12 mouse cellular contexts compared by ENCODE assay signal in the genomic region with DNA sequence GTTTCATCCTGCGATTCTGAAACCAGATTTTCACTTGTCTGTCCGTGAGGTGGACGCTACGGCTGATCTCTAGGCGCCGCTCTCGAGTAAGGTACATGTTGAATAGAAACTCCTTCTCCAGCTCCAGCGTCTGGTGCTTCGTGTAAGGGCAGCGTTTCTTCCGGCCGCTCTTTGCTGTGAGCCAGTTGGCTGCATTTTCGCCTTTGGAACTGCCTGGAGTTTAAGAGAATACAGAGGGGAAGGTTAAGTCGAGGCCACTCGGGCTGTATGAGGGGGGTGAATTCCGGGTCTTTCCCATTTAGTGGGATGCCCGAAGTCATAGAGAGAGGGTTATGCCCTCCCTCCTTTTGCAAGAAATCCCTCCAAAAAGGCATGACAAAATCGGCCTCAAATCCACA. TPM values are rescaled to one million over a fixed set of nuclear protein-coding genes. Genes with fewer than 3 reads are reported as not detected.
DNase-seq lines count a peak whose midpoint lies in the region; ATAC-seq and TF ChIP-seq lines count a peak whose summit lies in the region.
"Had no signal": no experiment of that assay in that cellular context is flagged by ENCODE, and none has a peak within 500 bp of the region (broad histone marks: within the 10 kb centered on the region; RNA-seq: fewer than 3 reads in every experiment).

No protein-coding gene starts in this region.

- DNase-seq in midbrain, embryonic 11.5 days (ENCODE audit: low spot score, missing footprints), result peak; percentile 97
- no peak for DNase-seq in midbrain, embryonic 10.5 days (ENCODE audit: low spot score)
- peak; percentile 79 for DNase-seq in kidney, adult 18-20 months
- no peak for DNase-seq in spleen, adult 18-20 months
- no peak for DNase-seq in cerebellum, adult 2 months
- DNase-seq: right cerebral cortex, postnatal 14 days had no signal

- no peak overlapping the region for H3K9ac ChIP-seq in midbrain, embryonic 11.5 days (ENCODE audit: low read length)
- H3K9ac ChIP-seq in limb, embryonic 15.5 days, result peak overlapping the region; percentile 85
- H3K9ac ChIP-seq: liver, embryonic 14.5 days had no signal

- no peak for TF ChIP-seq POLR2A in embryonic fibroblast, embryonic 13.5 days (IDR thresholded peaks at IDR 0.05; ENCODE audit: low read depth, low read length)
- TF ChIP-seq POLR2A in cerebellum, adult 2 months (IDR thresholded peaks at IDR 0.05; ENCODE audit: borderline replicate concordance, insufficient read depth, low read length), result no peak

- WGBS in midbrain, embryonic 11.5 days, result 1% methylated on average over 18 of the region's 18 CpGs
- WGBS in midbrain, embryonic 10.5 days, result under 1% methylated on average over 18 of the region's 18 CpGs
- under 1% methylated on average over 18 of the region's 18 CpGs for WGBS in limb, embryonic 15.5 days
- WGBS in cerebellum, adult 2 months, result under 1% methylated on average over 18 of the region's 18 CpGs

- H3K27me3 ChIP-seq in midbrain, embryonic 11.5 days (ENCODE audit: control insufficient read depth, insufficient read depth, low read length), result peaks cover 93% of the 10 kb centered on the region
- H3K27me3 ChIP-seq in midbrain, embryonic 10.5 days (ENCODE audit: low read depth, poor library complexity, severe bottlenecking), result peaks cover 100% of the 10 kb centered on the region
- H3K27me3 ChIP-seq in limb, embryonic 15.5 days, result no peaks in the 10 kb centered on the region; the same call in 1 of the 2 replicates
- peaks cover 15% of the 10 kb centered on the region; the same call in 1 of the 2 replicates for H3K27me3 ChIP-seq in cerebellum, adult 2 months (ENCODE audit: control insufficient read depth, insufficient read depth, low read length)

- no peak for TF ChIP-seq CTCF in embryonic fibroblast, embryonic 13.5 days (IDR thresholded peaks at IDR 0.05; ENCODE audit: borderline replicate concordance, insufficient read depth, low read length)
- no peak for TF ChIP-seq CTCF in cerebellum, adult 2 months (IDR thresholded peaks at IDR 0.05; ENCODE audit: borderline replicate concordance, insufficient read depth, low read depth, low read length)

- ATAC-seq in midbrain, embryonic 11.5 days (ENCODE audit: low FRiP score), result no peak
- no peak for ATAC-seq in limb, embryonic 15.5 days (ENCODE audit: insufficient number of reproducible peaks, low FRiP score, low TSS enrichment, low read depth)

- no peak overlapping the region for H3K27ac ChIP-seq in midbrain, embryonic 11.5 days (ENCODE audit: low read depth, low read length)
- no peak overlapping the region for H3K27ac ChIP-seq in midbrain, embryonic 10.5 days (replicated peaks)
- peak overlapping the region; percentile 38 for H3K27ac ChIP-seq in embryonic fibroblast, embryonic 13.5 days (ENCODE audit: insufficient read depth, low read length)
- H3K27ac ChIP-seq in limb, embryonic 15.5 days, result peak overlapping the region; percentile 96
- H3K27ac ChIP-seq in cerebellum, adult 2 months (ENCODE audit: insufficient read depth, low read length), result no peak overlapping the region
- H3K27ac ChIP-seq: layer of hippocampus, adult 2 months; liver, embryonic 14.5 days had no signal

- H3K36me3 ChIP-seq in midbrain, embryonic 11.5 days (ENCODE audit: control insufficient read depth, insufficient read depth, low read length), result no peaks in the 10 kb centered on the region
- no peaks in the 10 kb centered on the region for H3K36me3 ChIP-seq in midbrain, embryonic 10.5 days
- no peaks in the 10 kb centered on the region for H3K36me3 ChIP-seq in limb, embryonic 15.5 days

- H3K4me2 ChIP-seq in midbrain, embryonic 11.5 days, result no peak overlapping the region
- H3K4me2 ChIP-seq in limb, embryonic 15.5 days, result peak overlapping the region; percentile 67
- H3K4me2 ChIP-seq: heart, embryonic 11.5 days had no signal

- no peaks in the 10 kb centered on the region for H3K9me3 ChIP-seq in midbrain, embryonic 11.5 days (ENCODE audit: control insufficient read depth, low read length)
- no peaks in the 10 kb centered on the region for H3K9me3 ChIP-seq in midbrain, embryonic 10.5 days (replicated peaks)
- H3K9me3 ChIP-seq in limb, embryonic 15.5 days, result no peaks in the 10 kb centered on the region

- H3K4me1 ChIP-seq in midbrain, embryonic 11.5 days (ENCODE audit: control insufficient read depth, insufficient read depth, low read length), result no peaks in the 10 kb centered on the region; the same call in 1 of the 2 replicates
- H3K4me1 ChIP-seq in midbrain, embryonic 10.5 days, result peaks cover 7% of the 10 kb centered on the region; the same call in 1 of the 2 replicates
- no peaks in the 10 kb centered on the region for H3K4me1 ChIP-seq in embryonic fibroblast, embryonic 13.5 days (ENCODE audit: control insufficient read depth, insufficient read depth, low read length)
- H3K4me1 ChIP-seq in limb, embryonic 15.5 days, result peaks cover 30% of the 10 kb centered on the region
- no peaks in the 10 kb centered on the region for H3K4me1 ChIP-seq in cerebellum, adult 2 months (ENCODE audit: control insufficient read depth, insufficient read depth, low read length)

- no peak overlapping the region for H3K4me3 ChIP-seq in midbrain, embryonic 11.5 days (ENCODE audit: low read depth, low read length)
- H3K4me3 ChIP-seq in midbrain, embryonic 10.5 days, result no peak overlapping the region
- peak overlapping the region; percentile 52 for H3K4me3 ChIP-seq in embryonic fibroblast, embryonic 13.5 days (ENCODE audit: insufficient read depth, low read length)
- peak overlapping the region; percentile 59 for H3K4me3 ChIP-seq in limb, embryonic 15.5 days
- no peak overlapping the region for H3K4me3 ChIP-seq in cerebellum, adult 2 months (replicated peaks; ENCODE audit: insufficient read depth, low read depth, low read length)
- H3K4me3 ChIP-seq: layer of hippocampus, adult 2 months had no signal

RNA-seq across cellular contexts. Expression of gene Hoxa9, which starts 1.7 kb away (rescaled TPM):
- polyA plus RNA-seq in midbrain, embryonic 11.5 days (2014; fragmentation: Nextera tagmentation; extraction: Ambion mirVana), result not detected in 2 replicates
- polyA plus RNA-seq in midbrain, embryonic 10.5 days (2016; fragmentation: Nextera tagmentation; extraction: Ambion mirVana), result not detected in 2 replicates
- 9.9 and 13.6 TPM in 2 replicates for polyA plus RNA-seq in embryonic fibroblast, embryonic 13.5 days (2011; ENCODE audit: insufficient read length, low read depth, missing spikeins)
- polyA plus RNA-seq in limb, embryonic 15.5 days (2015; fragmentation: Nextera tagmentation; extraction: Ambion mirVana), result 30.8 and 34.0 TPM in 2 replicates
- not detected in 2 replicates for polyA plus RNA-seq in cerebellum, adult 2 months (2012; rRNA removed)
- polyA plus RNA-seq: midbrain, postnatal 0 days had no signal

RNA-seq across cellular contexts. Expression of gene Hoxa10, which starts 8.1 kb away (rescaled TPM):
- not detected in 2 replicates for polyA plus RNA-seq in midbrain, embryonic 11.5 days (2014; fragmentation: Nextera tagmentation; extraction: Ambion mirVana)
- polyA plus RNA-seq in midbrain, embryonic 10.5 days (2016; fragmentation: Nextera tagmentation; extraction: Ambion mirVana), result 0.06 TPM in 1 of 2 replicates, not detected in the other
- 12.1 and 18.2 TPM in 2 replicates for polyA plus RNA-seq in embryonic fibroblast, embryonic 13.5 days (2011; ENCODE audit: insufficient read length, low read depth, missing spikeins)
- polyA plus RNA-seq in limb, embryonic 15.5 days (2015; fragmentation: Nextera tagmentation; extraction: Ambion mirVana), result 86.8 and 108 TPM in 2 replicates
- polyA plus RNA-seq in cerebellum, adult 2 months (2012; rRNA removed), result not detected in 2 replicates
- polyA plus RNA-seq: midbrain, postnatal 0 days had no signal

RNA-seq across cellular contexts. Expression of gene Hoxa7, which starts 10.9 kb away (rescaled TPM):
- 0.14 TPM in 1 of 2 replicates, not detected in the other for polyA plus RNA-seq in midbrain, embryonic 11.5 days (2014; fragmentation: Nextera tagmentation; extraction: Ambion mirVana)
- not detected in 2 replicates for polyA plus RNA-seq in midbrain, embryonic 10.5 days (2016; fragmentation: Nextera tagmentation; extraction: Ambion mirVana)
- 15.8 and 21.6 TPM in 2 replicates for polyA plus RNA-seq in embryonic fibroblast, embryonic 13.5 days (2011; ENCODE audit: insufficient read length, low read depth, missing spikeins)
- 12.0 and 12.9 TPM in 2 replicates for polyA plus RNA-seq in limb, embryonic 15.5 days (2015; fragmentation: Nextera tagmentation; extraction: Ambion mirVana)
- 0.07 and 0.16 TPM in 2 replicates for polyA plus RNA-seq in cerebellum, adult 2 months (2012; rRNA removed)
- polyA plus RNA-seq: midbrain, postnatal 0 days had no signal

RNA-seq across cellular contexts. Expression of gene Hoxa11, which starts 13.0 kb away (rescaled TPM):
- polyA plus RNA-seq in midbrain, embryonic 11.5 days (2014; fragmentation: Nextera tagmentation; extraction: Ambion mirVana), result not detected in 2 replicates
- polyA plus RNA-seq in midbrain, embryonic 10.5 days (2016; fragmentation: Nextera tagmentation; extraction: Ambion mirVana), result not detected in 2 replicates
- polyA plus RNA-seq in embryonic fibroblast, embryonic 13.5 days (2011; ENCODE audit: insufficient read length, low read depth, missing spikeins), result 5.1 and 9.2 TPM in 2 replicates
- polyA plus RNA-seq in limb, embryonic 15.5 days (2015; fragmentation: Nextera tagmentation; extraction: Ambion mirVana), result 23.3 and 33.4 TPM in 2 replicates
- polyA plus RNA-seq in cerebellum, adult 2 months (2012; rRNA removed), result not detected in 2 replicates
- polyA plus RNA-seq: heart, embryonic 11.5 days; liver, embryonic 14.5 days; midbrain, postnatal 0 days had no signal

RNA-seq across cellular contexts. Expression of gene Gm28308, which starts 19.4 kb away (rescaled TPM):
- not detected in 2 replicates for polyA plus RNA-seq in midbrain, embryonic 11.5 days (2014; fragmentation: Nextera tagmentation; extraction: Ambion mirVana)
- polyA plus RNA-seq in midbrain, embryonic 10.5 days (2016; fragmentation: Nextera tagmentation; extraction: Ambion mirVana), result not detected in 2 replicates
- polyA plus RNA-seq in embryonic fibroblast, embryonic 13.5 days (2011; ENCODE audit: insufficient read length, low read depth, missing spikeins), result 0.89 TPM in 1 of 2 replicates, not detected in the other
- 0.70 TPM in 1 of 2 replicates, not detected in the other for polyA plus RNA-seq in limb, embryonic 15.5 days (2015; fragmentation: Nextera tagmentation; extraction: Ambion mirVana)
- not detected in 2 replicates for polyA plus RNA-seq in cerebellum, adult 2 months (2012; rRNA removed)
- polyA plus RNA-seq: heart, embryonic 11.5 days; liver, embryonic 14.5 days; midbrain, postnatal 0 days had no signal

Comparison
In these comparisons a context has a peak if more than half of its experiments do, and no peak if none do; other contexts are left out.
1. DNase-seq: peak in midbrain, embryonic 11.5 days (single experiment) and kidney, adult 18-20 months (single experiment); none in midbrain, embryonic 10.5 days (single experiment), spleen, adult 18-20 months (0 of 2) and cerebellum, adult 2 months (0 of 2).
2. H3K27ac ChIP-seq: peak in embryonic fibroblast, embryonic 13.5 days (single experiment) and limb, embryonic 15.5 days (single experiment); none in midbrain, embryonic 11.5 days (single experiment), midbrain, embryonic 10.5 days (single experiment) and cerebellum, adult 2 months (single experiment).
3. H3K4me3 ChIP-seq: peak in embryonic fibroblast, embryonic 13.5 days (single experiment) and limb, embryonic 15.5 days (single experiment); none in midbrain, embryonic 11.5 days (single experiment), midbrain, embryonic 10.5 days (single experiment) and cerebellum, adult 2 months (single experiment).
4. RNA of gene Hoxa9, which starts 1.7 kb away (polyA plus RNA-seq): 30.8 to 34.0 TPM in limb, embryonic 15.5 days and 9.9 to 13.6 TPM in embryonic fibroblast, embryonic 13.5 days; not detected in cerebellum, adult 2 months, not detected in midbrain, embryonic 11.5 days and not detected in midbrain, embryonic 10.5 days; every median in the first group is over 10 times any median in the second.
5. RNA of gene Hoxa10, which starts 8.1 kb away (polyA plus RNA-seq): 86.8 to 108 TPM in limb, embryonic 15.5 days and 12.1 to 18.2 TPM in embryonic fibroblast, embryonic 13.5 days; 0.06 TPM in midbrain, embryonic 10.5 days, not detected in midbrain, embryonic 11.5 days and not detected in cerebellum, adult 2 months; every median in the first group is over 10 times any median in the second.
6. RNA of gene Hoxa7, which starts 10.9 kb away (polyA plus RNA-seq): 15.8 to 21.6 TPM in embryonic fibroblast, embryonic 13.5 days and 12.0 to 12.9 TPM in limb, embryonic 15.5 days; 0.07 to 0.16 TPM in cerebellum, adult 2 months, not detected in midbrain, embryonic 10.5 days and 0.14 TPM in midbrain, embryonic 11.5 days; every median in the first group is over 10 times any median in the second.